Mouse (Mus musculus) small intestine, adult 2 months (tissue): Measurements from ENCODE around the gene Myl4. TPM values are rescaled to one million over a fixed set of nuclear protein-coding genes. Genes with fewer than 3 reads are reported as not detected.

Experiments
- H3K27ac ChIP-seq: fragments of 200-500 bp; 2 replicates; pipeline ENCODE4 v1.5.1; 2012; ENCODE audit warnings: low read depth, low read length, control low read depth, inconsistent platforms; ENCODE audit not compliant: insufficient read depth
- H3K27me3 ChIP-seq: fragments of 200-500 bp; 2 replicates; pipeline ENCODE4 v1.6.1; 2012; ENCODE audit warnings: mild to moderate bottlenecking, moderate library complexity, low read length, inconsistent platforms; ENCODE audit not compliant: control insufficient read depth, insufficient read depth
- H3K36me3 ChIP-seq: fragments of 200-500 bp; 2 replicates; pipeline ENCODE4 v1.6.1; 2012; ENCODE audit warnings: mild to moderate bottlenecking, low read length, control low read depth, inconsistent platforms; ENCODE audit not compliant: control insufficient read depth, insufficient read depth
- H3K4me1 ChIP-seq: fragments of 200-500 bp; 2 replicates; pipeline ENCODE4 v1.6.1; 2012; ENCODE audit warnings: low read length, inconsistent platforms, mixed read lengths; ENCODE audit not compliant: control insufficient read depth, insufficient read depth, insufficient read length
- H3K4me3 ChIP-seq: fragments of 200-500 bp; 2 replicates; pipeline ENCODE4 v1.5.1; 2012; ENCODE audit warnings: low read depth, mild to moderate bottlenecking, control low read depth, inconsistent platforms, low read length, moderate library complexity
- CTCF ChIP-seq: fragments of 200-500 bp; IDR thresholded peaks from 2 replicates; pipeline ENCODE4 v1.5.1; 2012; ENCODE audit warnings: low read depth, mild to moderate bottlenecking, control low read depth, inconsistent platforms, low read length, moderate library complexity, mixed read lengths; ENCODE audit not compliant: insufficient replicate concordance, insufficient read length; ENCODE audit errors: extremely low read depth
- POLR2A ChIP-seq: fragments of 200-500 bp; IDR thresholded peaks from 2 replicates; pipeline ENCODE4 v1.6.1; 2012; ENCODE audit warnings: low read depth, mild to moderate bottlenecking, control low read depth, inconsistent platforms, low read length, moderate library complexity
- WGBS: fragments of 180-500 bp; shearing (Covaris S2); methylation state at CpG from one replicate; pipeline ENCODE4 v1.1.7; 2018; 5-methylcytosine and 5-hydroxymethylcytosine counted together
- polyA plus RNA-seq: library from polyadenylated mRNA; depleted of rRNA; stranded (reverse); fragments of >200 nt; gene quantifications from 2 replicates; pipeline ENCODE4 v1.2.3, GENCODE M21; 2012; rRNA removed

The Myl4 gene
- 2.2 and 3.4 TPM in 2 replicates for polyA plus RNA-seq

- Histone ChIP-seq H3K4me3 (peak within 1 kb of the TSS; percentile 95), H3K27ac (peak within 1 kb of the TSS; percentile 73), H3K27me3 (no peaks in the 10 kb centered on the region), H3K36me3 (no peaks in the 10 kb centered on the region), H3K4me1 (peaks cover 2% of the 10 kb centered on the region; the same call in 1 of the 2 replicates)
- TF ChIP-seq CTCF (no peak), POLR2A (peak; percentile 43; the same call in 1 of the 2 replicates)
- under 1% methylated on average over 35 of the region's 35 CpGs for WGBS
Measured at GRCm38 (mm10) chr11:104550406-104550974, at the start of gene Myl4, which contains the start of gene Cdc27. Gene Myl4, plus strand, starts transcription at chr11:104550663. Gene Cdc27, minus strand, starts transcription at chr11:104550620.

- H3K36me3 ChIP-seq = peaks cover 53% of the 10 kb centered on the region
- 84% methylated on average over 4 of the region's 4 CpGs for WGBS
- no peaks in the 10 kb centered on the region for H3K4me1 ChIP-seq
- no peak overlapping the region for H3K27ac ChIP-seq
- TF ChIP-seq POLR2A (no peak), CTCF (no peak)
- H3K27me3 ChIP-seq = no peaks in the 10 kb centered on the region
- no peak overlapping the region for H3K4me3 ChIP-seq
Measured at GRCm38 (mm10) chr11:104508455-104508854, 42.0 kb upstream of the Myl4 start.

GRCm38 (mm10) chr11:104510606-104511005 is 39.9 kb upstream of the Myl4 start:
- 89% methylated on average over 2 of the region's 2 CpGs for WGBS
- no peak overlapping the region for H3K4me3 ChIP-seq
- H3K27ac ChIP-seq = no peak overlapping the region
- TF ChIP-seq POLR2A (no peak), CTCF (peak; percentile 59; the same call in 1 of the 2 replicates)
- H3K4me1 ChIP-seq = no peaks in the 10 kb centered on the region
- no peaks in the 10 kb centered on the region for H3K27me3 ChIP-seq
- peaks cover 55% of the 10 kb centered on the region for H3K36me3 ChIP-seq

- H3K27ac ChIP-seq = no peak overlapping the region
- TF ChIP-seq POLR2A (no peak), CTCF (no peak)
- H3K36me3 ChIP-seq = peaks cover 57% of the 10 kb centered on the region
- WGBS = 79% methylated on average over 4 of the region's 4 CpGs
- H3K4me3 ChIP-seq = no peak overlapping the region
- H3K4me1 ChIP-seq = no peaks in the 10 kb centered on the region
- H3K27me3 ChIP-seq = no peaks in the 10 kb centered on the region
Measured at GRCm38 (mm10) chr11:104512436-104512835, 38.0 kb upstream of the Myl4 start.

- Histone ChIP-seq H3K27me3 (no peaks in the 10 kb centered on the region), H3K36me3 (peaks cover 49% of the 10 kb centered on the region), H3K4me1 (no peaks in the 10 kb centered on the region), H3K4me3 (no peak overlapping the region), H3K27ac (no peak overlapping the region)
- WGBS = 92% methylated on average over 6 of the region's 6 CpGs
- TF ChIP-seq POLR2A (no peak), CTCF (no peak)
Measured at GRCm38 (mm10) chr11:104525935-104526334, 24.5 kb upstream of the Myl4 start.

GRCm38 (mm10) chr11:104536843-104537242 is 13.6 kb upstream of the Myl4 start:
- no peak for TF ChIP-seq CTCF
- no peak for TF ChIP-seq POLR2A
- Histone ChIP-seq H3K4me1 (peaks cover 3% of the 10 kb centered on the region; the same call in 1 of the 2 replicates), H3K27ac (no peak overlapping the region), H3K27me3 (no peaks in the 10 kb centered on the region), H3K4me3 (no peak overlapping the region), H3K36me3 (peaks cover 15% of the 10 kb centered on the region)
- WGBS = 33% methylated on average over 2 of the region's 2 CpGs

GRCm38 (mm10) chr11:104537945-104538555 is 12.4 kb upstream of the Myl4 start:
- no peaks in the 10 kb centered on the region for H3K27me3 ChIP-seq
- 94% methylated on average over 2 of the region's 2 CpGs for WGBS
- TF ChIP-seq CTCF = no peak
- peaks cover 11% of the 10 kb centered on the region for H3K36me3 ChIP-seq
- H3K4me1 ChIP-seq = peaks cover 3% of the 10 kb centered on the region; the same call in 1 of the 2 replicates
- no peak overlapping the region for H3K4me3 ChIP-seq
- no peak overlapping the region for H3K27ac ChIP-seq
